Mouse (Mus musculus) frontal cortex, adult 2 months (tissue): ENCODE data around the gene Rbms2. TPM values are rescaled to one million over a fixed set of nuclear protein-coding genes. Genes with fewer than 3 reads are reported as not detected.
A peak's percentile ranks its signal among the peaks of the same experiment; 100 is the strongest.

Experiments used
- DNase-seq, 2 experiments: peaks; one replicate each; pipeline ENCODE4 v3.0.0; 2022; ENCODE audit warnings: low spot score in 1 of 2; ENCODE audit errors: extremely low spot score in 1 of 2
- polyA plus RNA-seq: library from polyadenylated mRNA; depleted of rRNA; stranded (reverse); fragments of >200 nt; gene quantifications from 2 replicates; pipeline ENCODE4 v1.2.3, GENCODE M21; 2012

The Rbms2 gene
- polyA plus RNA-seq, 1 experiment = 20.1 TPM

DNA sequence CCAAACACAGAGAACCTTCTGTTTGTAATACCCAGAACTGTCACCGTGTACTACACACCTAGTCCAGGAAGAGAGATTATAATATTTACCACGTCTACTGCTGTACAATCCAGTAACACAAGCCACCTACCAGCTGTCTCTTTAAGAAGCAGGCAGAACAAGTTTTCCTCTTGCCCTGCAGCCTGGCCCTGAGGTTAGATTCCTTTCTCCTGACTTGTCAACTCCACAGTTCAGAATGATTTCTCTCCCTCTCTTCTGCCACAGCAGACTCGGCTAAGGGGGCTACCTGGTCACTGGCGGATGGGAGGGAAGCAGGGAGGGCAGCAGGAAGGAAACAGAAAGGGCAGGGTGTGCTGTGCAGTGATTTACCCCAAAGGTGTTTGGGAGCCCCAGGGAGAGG is 36.4 kb downstream of the Rbms2 start:
- no peak for DNase-seq

DNA sequence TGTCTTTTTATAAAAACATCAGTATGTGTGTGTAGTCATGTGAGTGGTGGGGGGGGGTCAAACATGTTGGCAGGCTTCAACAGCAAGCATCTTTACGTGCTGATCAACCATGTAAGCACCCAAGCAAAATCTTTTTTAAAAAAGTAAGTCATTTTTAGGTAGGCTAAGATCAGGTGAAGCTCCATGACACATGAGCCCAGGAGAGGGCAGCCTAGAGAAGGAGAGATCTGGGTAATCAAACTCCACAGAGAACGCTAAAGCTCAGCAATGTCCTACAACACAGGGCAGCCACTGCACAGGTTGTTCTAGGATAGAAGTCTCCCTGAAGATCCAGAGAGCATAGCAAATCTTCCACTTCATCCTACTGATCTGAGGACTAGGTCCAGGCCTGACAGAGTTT is 37.9 kb downstream of the Rbms2 start:
- no peak for DNase-seq

DNA sequence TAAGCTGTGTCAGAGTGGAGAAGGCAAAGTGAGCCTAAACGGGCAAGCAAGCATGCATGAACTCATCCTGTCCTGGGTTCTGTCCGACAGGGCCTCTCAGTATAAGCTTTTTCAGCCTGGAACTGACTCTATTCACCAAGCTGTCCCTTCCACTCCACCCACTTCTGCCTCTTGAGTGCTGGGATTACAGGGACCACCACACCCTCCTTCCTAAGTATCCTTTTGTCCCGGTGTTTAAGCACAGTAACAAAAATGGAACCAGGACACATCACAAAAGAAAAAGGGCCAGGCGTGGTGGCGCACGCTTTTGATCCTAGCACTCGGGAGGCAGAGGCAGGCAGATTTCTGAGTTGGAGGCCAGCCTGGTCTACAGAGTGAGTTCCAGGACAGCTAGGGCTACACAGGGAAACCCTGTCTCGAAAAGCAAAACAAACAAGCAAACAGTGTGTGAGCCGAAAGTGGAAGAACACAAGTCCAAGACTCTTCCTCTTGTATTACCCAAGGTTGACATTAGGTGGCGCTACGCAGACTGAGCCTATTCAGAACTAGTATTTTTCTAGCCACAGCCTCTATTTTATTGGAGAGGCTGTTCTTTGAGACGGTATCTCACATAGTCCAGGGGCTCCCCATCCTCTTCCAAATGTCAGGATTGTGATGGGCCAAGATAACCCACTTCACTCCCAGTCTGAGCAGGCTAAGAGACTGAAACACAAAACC is 39.7 kb downstream of the Rbms2 start:
- DNase-seq = peak in 1 of 2 experiments; percentile 75

GRCm38 (mm10) chr10:128135374-128135773 is 44.7 kb downstream of the Rbms2 start:
- DNase-seq = peak in 1 of 2 experiments; percentile 43

GRCm38 (mm10) chr10:128133650-128134332 is 46.3 kb downstream of the Rbms2 start:
- DNase-seq = peak; percentile 57 to 79

- DNase-seq = no peak
These were observed 48.3 kb downstream of the Rbms2 start for GRCm38 (mm10) chr10:128131812-128132211.

- DNase-seq = no peak
These were observed 48.8 kb downstream of the Rbms2 start for GRCm38 (mm10) chr10:128131297-128131696.

GRCm38 (mm10) chr10:128128143-128128542 is 52.0 kb downstream of the Rbms2 start:
- DNase-seq = no peak

DNA sequence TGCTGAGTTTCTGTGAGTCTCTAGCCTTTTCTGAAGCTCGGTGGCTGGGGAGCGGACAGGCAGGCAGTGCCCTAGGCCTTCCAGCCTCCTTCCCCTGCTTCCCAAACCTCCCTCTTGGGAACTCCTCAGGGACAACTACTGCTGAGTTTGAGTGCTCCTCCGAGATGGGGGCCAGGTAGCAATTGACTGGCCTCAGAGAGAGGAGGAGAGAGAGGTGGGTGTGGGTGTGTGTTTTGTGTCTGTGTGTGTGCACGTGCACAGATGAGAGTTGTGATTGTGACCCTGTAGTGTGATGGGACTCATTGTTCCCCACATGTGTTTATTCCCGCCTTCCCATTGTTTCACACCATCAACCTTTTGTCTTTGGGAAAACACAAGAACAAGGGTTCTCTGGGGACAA is 52.6 kb downstream of the Rbms2 start:
- no peak for DNase-seq

DNA sequence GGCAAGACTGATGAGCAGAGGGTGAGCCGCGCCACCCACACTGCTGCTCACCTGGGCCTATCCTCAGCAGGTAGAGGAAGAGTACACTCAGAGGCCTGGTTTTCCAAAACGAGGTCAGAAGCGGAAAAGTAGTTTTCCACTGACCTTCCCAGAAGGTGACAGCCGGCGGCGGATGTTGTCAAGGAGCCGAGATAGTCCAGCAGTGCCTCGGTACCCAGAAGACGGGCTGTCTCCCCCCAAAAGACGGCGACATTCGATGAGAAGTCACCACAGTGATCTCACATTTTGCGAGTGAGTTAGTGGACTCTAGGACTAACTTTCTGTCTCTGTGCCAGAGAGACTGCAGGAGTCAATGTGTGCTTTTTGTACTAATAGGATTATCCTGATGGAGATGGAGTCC is 54.1 kb downstream of the Rbms2 start:
- DNase-seq = no peak

DNA sequence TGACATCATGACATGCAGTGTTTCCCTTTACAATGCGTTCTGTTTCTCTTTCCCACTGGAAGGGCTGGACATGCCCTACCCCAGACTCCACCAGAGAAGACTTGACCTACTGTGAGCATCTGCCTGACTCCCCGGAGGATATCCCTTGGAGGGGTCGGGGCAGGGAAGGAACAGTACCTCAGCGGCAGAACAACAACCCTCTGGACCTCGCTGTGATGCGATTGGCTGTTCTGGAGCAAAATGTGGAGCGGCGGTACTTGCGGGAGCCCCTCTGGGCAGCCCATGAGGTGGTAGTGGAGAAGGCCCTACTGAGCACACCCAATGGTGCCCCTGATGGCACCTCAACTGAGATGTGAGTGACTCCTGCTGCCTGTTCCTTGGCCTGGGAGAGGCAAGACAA is 55.3 kb downstream of the Rbms2 start:
- no peak for DNase-seq

GRCm38 (mm10) chr10:128123833-128124232 is 56.3 kb downstream of the Rbms2 start:
- DNase-seq = no peak

DNA sequence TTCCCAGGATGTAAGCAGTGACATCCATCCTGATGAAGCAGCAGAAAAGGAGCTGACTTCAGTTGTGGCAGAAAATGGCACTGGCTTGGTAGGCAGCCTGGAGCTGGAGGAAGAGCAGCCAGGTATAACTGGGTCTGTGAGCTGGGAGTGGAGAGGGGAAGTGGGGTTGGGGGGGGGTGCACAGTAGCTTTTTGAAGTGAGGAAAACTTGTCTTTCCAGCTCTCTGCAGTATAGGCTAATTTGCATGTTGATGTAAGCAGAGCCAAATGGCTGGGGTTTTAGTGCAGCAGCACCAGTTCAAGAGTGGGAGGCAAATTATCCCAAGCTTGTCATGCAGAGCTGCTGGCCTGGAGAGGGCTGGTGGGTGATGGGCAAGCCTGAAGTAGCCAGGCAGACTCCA is 68.9 kb downstream of the Rbms2 start:
- DNase-seq = no peak

GRCm38 (mm10) chr10:128110103-128110761 is 69.9 kb downstream of the Rbms2 start:
- DNase-seq = peak in 1 of 2 experiments; percentile 26

DNA sequence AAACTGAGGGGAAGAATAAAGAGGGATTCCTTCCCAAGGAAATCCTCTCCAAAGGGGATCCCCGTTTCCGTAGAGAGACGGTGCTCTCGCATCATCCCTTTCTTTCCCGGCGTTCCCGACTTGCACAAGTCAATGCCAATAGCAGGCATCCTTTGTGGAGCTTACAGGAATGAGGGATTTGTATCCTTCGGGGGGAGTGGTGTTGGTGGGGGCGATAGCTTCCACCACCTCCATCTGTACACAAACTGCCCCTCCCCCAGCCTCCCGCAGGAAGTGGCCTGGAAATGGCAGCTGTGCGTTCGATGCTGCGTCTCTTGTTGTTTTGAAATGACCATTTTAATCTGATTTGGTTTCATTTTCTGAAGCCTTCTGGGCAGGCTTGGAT is 82.5 kb downstream of the Rbms2 start:
- peak in 1 of 2 experiments; percentile 65 for DNase-seq

- peak in 1 of 2 experiments; percentile 85 for DNase-seq
These were observed 83.2 kb downstream of the Rbms2 start for GRCm38 (mm10) chr10:128096693-128097586.

DNA sequence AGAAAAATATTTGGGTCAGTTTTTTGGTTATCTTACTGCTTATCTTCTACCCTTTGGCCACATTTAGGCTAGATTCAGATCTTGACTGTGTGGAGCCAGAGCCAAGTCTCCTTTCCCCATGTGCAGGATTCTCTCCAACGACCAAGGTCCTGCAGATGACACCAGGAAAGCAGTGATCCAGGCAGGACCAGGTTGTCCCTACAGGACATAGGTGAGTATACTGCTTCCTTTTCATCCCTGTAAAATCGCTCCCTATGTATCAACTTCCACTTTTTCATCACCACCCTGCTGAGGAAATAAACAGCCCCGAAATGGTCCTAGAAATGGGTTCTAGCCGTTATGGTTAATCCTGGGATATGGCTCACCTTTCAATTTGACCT is 83.8 kb downstream of the Rbms2 start:
- DNase-seq = no peak

DNA sequence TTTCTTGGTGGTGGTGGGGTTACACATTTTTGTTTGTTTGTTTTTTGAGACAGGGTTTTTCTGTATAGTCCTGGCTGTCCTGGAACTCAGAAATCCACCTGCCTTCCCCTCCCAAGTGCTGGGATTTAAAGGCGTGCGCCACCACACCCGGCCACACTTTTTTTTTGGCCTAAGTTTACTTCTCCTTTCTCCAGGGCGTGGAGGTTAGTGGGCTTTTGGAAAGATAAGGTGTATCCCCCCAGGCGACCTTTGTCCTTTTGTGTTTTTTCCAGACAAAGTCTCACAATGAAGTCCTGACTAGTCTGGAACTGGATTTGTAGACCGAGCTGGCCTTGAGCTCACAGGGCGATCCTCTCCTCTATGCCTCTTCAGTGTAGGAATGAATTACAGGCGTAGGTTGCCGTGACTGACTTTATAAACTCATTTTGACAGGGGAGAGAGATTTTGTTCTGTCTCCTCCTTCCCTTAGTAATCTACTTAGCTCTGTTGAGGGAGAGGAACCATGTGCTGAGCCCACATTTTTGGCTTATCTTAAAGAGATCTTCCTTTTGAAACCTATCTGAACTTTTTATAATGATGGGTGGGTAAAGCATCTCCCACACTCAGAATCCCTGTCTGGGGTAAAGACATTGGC is 85.0 kb downstream of the Rbms2 start:
- no peak for DNase-seq

- DNase-seq = peak in 1 of 2 experiments; percentile 71
These were observed 85.6 kb downstream of the Rbms2 start for GRCm38 (mm10) chr10:128094340-128094968.
